Mouse (Mus musculus): Measurements from ENCODE around the gene Enah. TPM values are rescaled to one million over a fixed set of nuclear protein-coding genes. Genes with fewer than 3 reads are reported as not detected.

Enah gene
- polyA plus RNA-seq, 1 experiment from 2014 or later, result 24.9 TPM

DNA sequence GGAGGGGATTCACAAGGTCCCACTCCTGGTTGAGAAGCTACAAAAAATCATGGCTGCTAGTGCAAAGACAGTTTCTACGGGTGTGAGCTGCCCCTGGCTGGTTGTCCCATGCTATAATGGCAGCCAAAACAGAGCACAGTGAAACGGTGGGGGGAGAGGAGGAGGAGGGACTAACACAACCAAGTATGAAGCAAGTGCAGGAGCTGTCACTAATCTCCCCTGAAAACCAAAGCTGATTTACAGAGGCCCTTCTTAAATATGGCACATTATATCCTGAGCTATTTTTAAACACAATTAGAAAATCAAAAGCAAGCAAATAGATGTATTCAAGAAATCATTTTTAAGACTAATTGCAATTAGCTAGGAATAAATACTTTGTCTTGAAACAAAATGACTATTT, 32.6 kb downstream of the Enah start:
- no peak overlapping the region for H3K9ac ChIP-seq (ENCODE audit: low read length)
- H3K9me3 ChIP-seq (ENCODE audit: control insufficient read depth, low read length), result no peaks in the 10 kb centered on the region
- ATAC-seq (replicated peaks; ENCODE audit: low FRiP score, low TSS enrichment, low read depth), result no peak
- 55% methylated on average over 2 of the region's 2 CpGs for WGBS
- H3K4me3 ChIP-seq (ENCODE audit: low read depth, low read length), result no peak overlapping the region
- no peaks in the 10 kb centered on the region for H3K27me3 ChIP-seq (replicated peaks; ENCODE audit: control insufficient read depth, insufficient read depth, low read length)
- DNase-seq (ENCODE audit: low spot score), result no peak
- no peak overlapping the region for H3K4me2 ChIP-seq (ENCODE audit: low read length)
- H3K36me3 ChIP-seq (ENCODE audit: control insufficient read depth, insufficient read depth, low read length), result 0 out of 2 replicates have a peak, but pooled peaks cover 3% of the 10 kb centered on the region
- no peaks in the 10 kb centered on the region; the same call in 1 of the 2 replicates for H3K4me1 ChIP-seq (replicated peaks; ENCODE audit: control insufficient read depth, insufficient read depth, low read length)
- H3K27ac ChIP-seq (ENCODE audit: low read depth), result no peak overlapping the region

- H3K4me3 ChIP-seq (ENCODE audit: low read depth, low read length), result no peak overlapping the region
- H3K4me1 ChIP-seq (replicated peaks; ENCODE audit: control insufficient read depth, insufficient read depth, low read length), result no peaks in the 10 kb centered on the region
- no peak for DNase-seq (ENCODE audit: low spot score)
- WGBS, result 75% methylated on average over 1 of the region's 1 CpGs
- no peak for ATAC-seq (replicated peaks; ENCODE audit: low FRiP score, low TSS enrichment, low read depth)
- H3K27ac ChIP-seq (ENCODE audit: low read depth), result no peak overlapping the region
- H3K9ac ChIP-seq (ENCODE audit: low read length), result no peak overlapping the region
- H3K9me3 ChIP-seq (ENCODE audit: control insufficient read depth, low read length), result no peaks in the 10 kb centered on the region
- 0 out of 2 replicates have a peak, but pooled peaks cover 3% of the 10 kb centered on the region for H3K36me3 ChIP-seq (ENCODE audit: control insufficient read depth, insufficient read depth, low read length)
- no peaks in the 10 kb centered on the region for H3K27me3 ChIP-seq (replicated peaks; ENCODE audit: control insufficient read depth, insufficient read depth, low read length)
- no peak overlapping the region for H3K4me2 ChIP-seq (ENCODE audit: low read length)
Measured at GRCm38 (mm10) chr1:181985880-181986279, 33.9 kb downstream of the Enah start.

DNA sequence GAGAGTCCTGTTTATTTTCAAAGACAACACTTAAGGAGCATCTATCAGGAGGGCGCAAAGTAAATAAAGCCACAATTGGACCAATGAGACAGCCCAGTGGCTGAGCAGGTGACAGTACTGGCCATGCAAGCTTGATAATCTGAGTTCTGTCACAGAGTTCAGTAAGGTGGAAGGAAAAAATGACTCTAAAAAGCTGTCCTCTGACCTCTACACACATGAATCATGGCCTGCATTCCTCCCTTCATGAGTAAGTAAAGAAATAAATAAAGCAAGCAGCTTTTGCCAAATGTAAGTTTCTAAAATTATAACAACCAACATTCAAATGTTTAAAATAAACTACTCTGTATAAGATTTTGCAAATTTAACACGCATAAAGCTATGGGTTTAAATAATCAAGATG, 35.0 kb downstream of the Enah start:
- ATAC-seq (replicated peaks; ENCODE audit: low FRiP score, low TSS enrichment, low read depth) (no peak), DNase-seq (ENCODE audit: low spot score) (no peak)
- Histone ChIP-seq H3K36me3 (ENCODE audit: control insufficient read depth, insufficient read depth, low read length) (0 out of 2 replicates have a peak, but pooled peaks cover 3% of the 10 kb centered on the region), H3K9ac (ENCODE audit: low read length) (no peak overlapping the region), H3K9me3 (ENCODE audit: control insufficient read depth, low read length) (no peaks in the 10 kb centered on the region), H3K4me2 (ENCODE audit: low read length) (no peak overlapping the region), H3K27me3 (replicated peaks; ENCODE audit: control insufficient read depth, insufficient read depth, low read length) (no peaks in the 10 kb centered on the region), H3K4me1 (replicated peaks; ENCODE audit: control insufficient read depth, insufficient read depth, low read length) (no peaks in the 10 kb centered on the region), H3K4me3 (ENCODE audit: low read depth, low read length) (no peak overlapping the region), H3K27ac (ENCODE audit: low read depth) (no peak overlapping the region)
- WGBS, result 90% methylated on average over 2 of the region's 2 CpGs

GRCm38 (mm10) chr1:181980017-181980719, 39.6 kb downstream of the Enah start:
- 0 out of 2 replicates have a peak, but pooled peaks cover 3% of the 10 kb centered on the region for H3K36me3 ChIP-seq (ENCODE audit: control insufficient read depth, insufficient read depth, low read length)
- no peaks in the 10 kb centered on the region for H3K9me3 ChIP-seq (ENCODE audit: control insufficient read depth, low read length)
- DNase-seq (ENCODE audit: low spot score), result no peak
- no peaks in the 10 kb centered on the region for H3K4me1 ChIP-seq (replicated peaks; ENCODE audit: control insufficient read depth, insufficient read depth, low read length)
- H3K27ac ChIP-seq (ENCODE audit: low read depth), result no peak overlapping the region
- WGBS, result 94% methylated on average over 14 of the region's 14 CpGs
- H3K9ac ChIP-seq (ENCODE audit: low read length), result no peak overlapping the region
- H3K4me3 ChIP-seq (ENCODE audit: low read depth, low read length), result no peak overlapping the region
- ATAC-seq (replicated peaks; ENCODE audit: low FRiP score, low TSS enrichment, low read depth), result no peak
- H3K4me2 ChIP-seq (ENCODE audit: low read length), result no peak overlapping the region
- no peaks in the 10 kb centered on the region for H3K27me3 ChIP-seq (replicated peaks; ENCODE audit: control insufficient read depth, insufficient read depth, low read length)

GRCm38 (mm10) chr1:181975510-181975909, 44.3 kb downstream of the Enah start:
- WGBS, result 59% methylated on average over 3 of the region's 3 CpGs
- Histone ChIP-seq H3K4me3 (ENCODE audit: low read depth, low read length) (no peak overlapping the region), H3K4me2 (ENCODE audit: low read length) (no peak overlapping the region), H3K9me3 (ENCODE audit: control insufficient read depth, low read length) (no peaks in the 10 kb centered on the region), H3K27me3 (replicated peaks; ENCODE audit: control insufficient read depth, insufficient read depth, low read length) (no peaks in the 10 kb centered on the region), H3K36me3 (ENCODE audit: control insufficient read depth, insufficient read depth, low read length) (no peaks in the 10 kb centered on the region), H3K4me1 (replicated peaks; ENCODE audit: control insufficient read depth, insufficient read depth, low read length) (no peaks in the 10 kb centered on the region), H3K9ac (ENCODE audit: low read length) (no peak overlapping the region), H3K27ac (ENCODE audit: low read depth) (no peak overlapping the region)
- no peak for DNase-seq (ENCODE audit: low spot score)
- ATAC-seq (replicated peaks; ENCODE audit: low FRiP score, low TSS enrichment, low read depth), result no peak

- H3K9me3 ChIP-seq (ENCODE audit: control insufficient read depth, low read length), result no peaks in the 10 kb centered on the region
- DNase-seq (ENCODE audit: low spot score) (no peak), ATAC-seq (replicated peaks; ENCODE audit: low FRiP score, low TSS enrichment, low read depth) (no peak)
- no peaks in the 10 kb centered on the region for H3K4me1 ChIP-seq (replicated peaks; ENCODE audit: control insufficient read depth, insufficient read depth, low read length)
- no peak overlapping the region for H3K27ac ChIP-seq (ENCODE audit: low read depth)
- no peak overlapping the region for H3K4me3 ChIP-seq (ENCODE audit: low read depth, low read length)
- H3K36me3 ChIP-seq (ENCODE audit: control insufficient read depth, insufficient read depth, low read length), result no peaks in the 10 kb centered on the region
- H3K4me2 ChIP-seq (ENCODE audit: low read length), result no peak overlapping the region
- no peaks in the 10 kb centered on the region for H3K27me3 ChIP-seq (replicated peaks; ENCODE audit: control insufficient read depth, insufficient read depth, low read length)
- H3K9ac ChIP-seq (ENCODE audit: low read length), result no peak overlapping the region
Measured at GRCm38 (mm10) chr1:181974897-181975296, 44.9 kb downstream of the Enah start.

DNA sequence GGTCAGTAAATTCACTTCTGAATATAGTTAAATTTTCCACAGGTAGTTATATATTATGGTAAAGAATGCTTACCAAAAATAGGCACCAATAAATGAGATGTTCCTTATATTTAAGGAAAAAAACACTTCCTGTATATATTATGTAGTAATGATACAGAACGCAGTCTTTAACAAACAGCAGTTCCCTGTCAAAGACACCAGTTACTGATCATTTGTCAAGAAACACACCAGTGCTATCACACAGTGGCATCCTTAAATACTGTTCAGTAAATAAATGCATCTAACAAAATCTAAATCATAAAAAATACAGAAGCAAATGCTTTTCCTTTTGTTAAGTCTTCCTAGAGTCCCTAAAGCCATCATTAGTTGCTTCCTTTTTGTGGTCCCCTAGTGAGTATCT, 54.5 kb downstream of the Enah start:
- ATAC-seq (replicated peaks; ENCODE audit: low FRiP score, low TSS enrichment, low read depth), result no peak
- no peak for DNase-seq (ENCODE audit: low spot score)
- Histone ChIP-seq H3K4me3 (ENCODE audit: low read depth, low read length) (no peak overlapping the region), H3K9ac (ENCODE audit: low read length) (no peak overlapping the region), H3K4me2 (ENCODE audit: low read length) (no peak overlapping the region), H3K27me3 (replicated peaks; ENCODE audit: control insufficient read depth, insufficient read depth, low read length) (no peaks in the 10 kb centered on the region), H3K4me1 (replicated peaks; ENCODE audit: control insufficient read depth, insufficient read depth, low read length) (peaks cover 5% of the 10 kb centered on the region; the same call in 1 of the 2 replicates), H3K9me3 (ENCODE audit: control insufficient read depth, low read length) (no peaks in the 10 kb centered on the region), H3K36me3 (ENCODE audit: control insufficient read depth, insufficient read depth, low read length) (peaks cover 3% of the 10 kb centered on the region; the same call in 1 of the 2 replicates), H3K27ac (ENCODE audit: low read depth) (no peak overlapping the region)
- 53% methylated on average over 1 of the region's 1 CpGs for WGBS

GRCm38 (mm10) chr1:181963827-181964226, 56.0 kb downstream of the Enah start:
- DNase-seq (ENCODE audit: low spot score) (no peak), ATAC-seq (replicated peaks; ENCODE audit: low FRiP score, low TSS enrichment, low read depth) (no peak)
- H3K27me3 ChIP-seq (replicated peaks; ENCODE audit: control insufficient read depth, insufficient read depth, low read length), result no peaks in the 10 kb centered on the region
- H3K4me2 ChIP-seq (ENCODE audit: low read length), result no peak overlapping the region
- no peak overlapping the region for H3K4me3 ChIP-seq (ENCODE audit: low read depth, low read length)
- 64% methylated on average over 3 of the region's 3 CpGs for WGBS
- peaks cover 12% of the 10 kb centered on the region; the same call in 1 of the 2 replicates for H3K36me3 ChIP-seq (ENCODE audit: control insufficient read depth, insufficient read depth, low read length)
- peaks cover 5% of the 10 kb centered on the region; the same call in 1 of the 2 replicates for H3K4me1 ChIP-seq (replicated peaks; ENCODE audit: control insufficient read depth, insufficient read depth, low read length)
- H3K9me3 ChIP-seq (ENCODE audit: control insufficient read depth, low read length), result no peaks in the 10 kb centered on the region
- no peak overlapping the region for H3K9ac ChIP-seq (ENCODE audit: low read length)
- no peak overlapping the region for H3K27ac ChIP-seq (ENCODE audit: low read depth)

DNA sequence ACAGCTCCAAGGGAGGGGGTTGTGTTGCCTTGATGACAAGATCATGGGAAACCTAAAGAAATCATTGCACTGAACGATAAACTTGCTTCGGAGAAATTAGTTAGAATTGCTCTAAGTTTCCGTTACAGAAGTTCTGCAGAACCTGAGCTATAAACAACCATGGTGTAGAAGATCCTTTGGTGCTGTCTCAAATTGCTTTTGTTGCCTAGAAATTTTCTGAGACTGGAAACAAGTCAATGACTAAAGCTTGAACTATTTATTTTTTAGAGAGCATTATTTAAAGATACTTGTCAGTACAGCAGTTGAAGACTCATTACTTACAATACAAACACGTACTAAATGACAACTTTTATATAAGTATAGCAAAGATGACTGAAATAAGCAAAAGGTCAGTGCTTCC, 56.4 kb downstream of the Enah start:
- Histone ChIP-seq H3K27me3 (replicated peaks; ENCODE audit: control insufficient read depth, insufficient read depth, low read length) (no peaks in the 10 kb centered on the region), H3K4me3 (ENCODE audit: low read depth, low read length) (no peak overlapping the region), H3K4me1 (replicated peaks; ENCODE audit: control insufficient read depth, insufficient read depth, low read length) (peaks cover 5% of the 10 kb centered on the region; the same call in 1 of the 2 replicates), H3K9me3 (ENCODE audit: control insufficient read depth, low read length) (no peaks in the 10 kb centered on the region), H3K4me2 (ENCODE audit: low read length) (no peak overlapping the region), H3K36me3 (ENCODE audit: control insufficient read depth, insufficient read depth, low read length) (peaks cover 13% of the 10 kb centered on the region; the same call in 1 of the 2 replicates), H3K27ac (ENCODE audit: low read depth) (no peak overlapping the region), H3K9ac (ENCODE audit: low read length) (no peak overlapping the region)
- 69% methylated on average over 4 of the region's 4 CpGs for WGBS
- no peak for ATAC-seq (replicated peaks; ENCODE audit: low FRiP score, low TSS enrichment, low read depth)
- DNase-seq (ENCODE audit: low spot score), result no peak

Data from intestine, embryonic 14.5 days (tissue).